Mouse (Mus musculus) liver, embryonic 16.5 days (tissue): ENCODE data around the gene Cdyl. TPM values are rescaled to one million over a fixed set of nuclear protein-coding genes. Genes with fewer than 3 reads are reported as not detected.

Experiments used
- ATAC-seq: fragments of 200-750 bp; cut with Nextera tagmentation; 2 replicates; pipeline ENCODE4 v1.8.0; 2017; ENCODE audit warnings: low read depth, mild to moderate bottlenecking, moderate number of reproducible peaks, moderate library complexity
- H3K27ac ChIP-seq: fragments of 300-500 bp; sonication (generic); 2 replicates; pipeline ENCODE4 v1.5.1; 2014; ENCODE audit warnings: mild to moderate bottlenecking, low read length
- H3K27me3 ChIP-seq: fragments of 300-500 bp; sonication (generic); 2 replicates; pipeline ENCODE4 v1.6.1; 2014; ENCODE audit warnings: low read depth, low read length, mixed read lengths; ENCODE audit not compliant: control insufficient read depth, insufficient read depth
- H3K36me3 ChIP-seq: fragments of 300-500 bp; sonication (generic); 2 replicates; pipeline ENCODE4 v1.6.1; 2014; ENCODE audit warnings: mild to moderate bottlenecking; ENCODE audit not compliant: control insufficient read depth, insufficient read depth
- H3K4me1 ChIP-seq: fragments of 300-500 bp; sonication (generic); 2 replicates; pipeline ENCODE4 v1.6.1; 2014; ENCODE audit warnings: low read depth, low read length, mixed read lengths; ENCODE audit not compliant: control insufficient read depth
- H3K4me2 ChIP-seq: fragments of 300-500 bp; sonication (generic); 2 replicates; pipeline ENCODE4 v1.6.1; 2014; ENCODE audit warnings: low read depth, low read length, mixed read lengths
- H3K4me3 ChIP-seq: fragments of 300-500 bp; sonication (generic); 2 replicates; pipeline ENCODE4 v1.5.1; 2014; ENCODE audit warnings: low read depth, mild to moderate bottlenecking, low read length
- H3K9ac ChIP-seq: fragments of 300-500 bp; sonication (generic); 2 replicates; pipeline ENCODE4 v1.6.1; 2014; ENCODE audit warnings: low read depth, low read length
- H3K9me3 ChIP-seq: fragments of 300-500 bp; sonication (generic); replicated peaks from 2 replicates; pipeline ENCODE4 v1.6.1; 2016; ENCODE audit warnings: low read length; ENCODE audit not compliant: control insufficient read depth
- WGBS: fragments of 180-500 bp; shearing (Covaris S2); extraction: QIAGEN DNeasy Blood & Tissue Kit; methylation state at CpG from one replicate; pipeline ENCODE4 v1.1.7; 2014; ENCODE audit not compliant: insufficient replicate concordance; 5-methylcytosine and 5-hydroxymethylcytosine counted together
- polyA plus RNA-seq: library from polyadenylated mRNA; unstranded; fragments of >200 nt; fragmentation: Nextera tagmentation; extraction: Ambion mirVana; gene quantifications from 2 replicates; pipeline ENCODE4 v1.2.1, GENCODE M21; 2015

Gene Cdyl
- polyA plus RNA-seq, 1 experiment from 2014 or later: 3.4 TPM

GRCm38 (mm10) chr13:35742696-35743095, 83.1 kb downstream of the Cdyl start:
- Histone ChIP-seq H3K36me3 (no peaks in the 10 kb centered on the region), H3K4me3 (peak overlapping the region; percentile 96), H3K27ac (peak overlapping the region; percentile 94), H3K9me3 (no peaks in the 10 kb centered on the region), H3K4me1 (peaks cover 25% of the 10 kb centered on the region), H3K27me3 (no peaks in the 10 kb centered on the region), H3K4me2 (peak overlapping the region; percentile 96), H3K9ac (peak overlapping the region; percentile 99)
- ATAC-seq: no peak
- WGBS: 32% methylated on average over 4 of the region's 4 CpGs

GRCm38 (mm10) chr13:35743196-35743595, 83.6 kb downstream of the Cdyl start:
- 14% methylated on average over 1 of the region's 1 CpGs for WGBS
- ATAC-seq: no peak
- Histone ChIP-seq H3K36me3 (no peaks in the 10 kb centered on the region), H3K27me3 (no peaks in the 10 kb centered on the region), H3K4me2 (peak overlapping the region; percentile 96), H3K9ac (peak overlapping the region; percentile 99), H3K4me3 (peak overlapping the region; percentile 96), H3K4me1 (peaks cover 25% of the 10 kb centered on the region), H3K27ac (peak overlapping the region; percentile 94), H3K9me3 (no peaks in the 10 kb centered on the region)

- Histone ChIP-seq H3K27ac (no peak overlapping the region), H3K9me3 (no peaks in the 10 kb centered on the region), H3K9ac (no peak overlapping the region), H3K4me2 (no peak overlapping the region), H3K36me3 (no peaks in the 10 kb centered on the region), H3K4me3 (no peak overlapping the region), H3K27me3 (no peaks in the 10 kb centered on the region), H3K4me1 (peaks cover 40% of the 10 kb centered on the region)
- ATAC-seq: no peak
- WGBS: 25% methylated on average over 4 of the region's 4 CpGs
Observed at GRCm38 (mm10) chr13:35749194-35749593, 89.6 kb downstream of the Cdyl start.

GRCm38 (mm10) chr13:35749680-35750079, 90.0 kb downstream of the Cdyl start:
- H3K9me3 ChIP-seq: no peaks in the 10 kb centered on the region
- 45% methylated on average over 5 of the region's 5 CpGs for whole genome bisulfite sequencing
- H3K4me1 ChIP-seq: peaks cover 44% of the 10 kb centered on the region
- no peaks in the 10 kb centered on the region for H3K36me3 ChIP-seq
- 0 out of 2 replicates have a peak overlapping the region, but pooled peaks have one; percentile 2 for H3K4me2 ChIP-seq
- H3K27ac ChIP-seq: no peak overlapping the region
- peak; percentile 76 for ATAC-seq
- H3K4me3 ChIP-seq: no peak overlapping the region
- H3K9ac ChIP-seq: no peak overlapping the region
- no peaks in the 10 kb centered on the region for H3K27me3 ChIP-seq

- H3K9ac ChIP-seq: no peak overlapping the region
- no peaks in the 10 kb centered on the region for H3K9me3 ChIP-seq
- no peak overlapping the region for H3K4me3 ChIP-seq
- no peak overlapping the region for H3K27ac ChIP-seq
- 72% methylated on average over 7 of the region's 7 CpGs for WGBS
- H3K27me3 ChIP-seq: no peaks in the 10 kb centered on the region
- H3K4me1 ChIP-seq: peaks cover 64% of the 10 kb centered on the region
- H3K4me2 ChIP-seq: peak overlapping the region; percentile 2
- ATAC-seq: no peak
- H3K36me3 ChIP-seq: no peaks in the 10 kb centered on the region
Observed at GRCm38 (mm10) chr13:35752046-35752445, 92.4 kb downstream of the Cdyl start.

- Histone ChIP-seq H3K4me1 (peaks cover 68% of the 10 kb centered on the region), H3K4me2 (peak overlapping the region; percentile 35; the same call in 1 of the 2 replicates), H3K27me3 (no peaks in the 10 kb centered on the region), H3K36me3 (no peaks in the 10 kb centered on the region), H3K27ac (peak overlapping the region; percentile 67), H3K9ac (no peak overlapping the region), H3K4me3 (no peak overlapping the region), H3K9me3 (no peaks in the 10 kb centered on the region)
- 64% methylated on average over 6 of the region's 6 CpGs for WGBS
- ATAC-seq: no peak
Observed at GRCm38 (mm10) chr13:35755002-35755401, 95.4 kb downstream of the Cdyl start.

GRCm38 (mm10) chr13:35755655-35756283, 96.1 kb downstream of the Cdyl start:
- peak; percentile 38 for ATAC-seq
- Histone ChIP-seq H3K9me3 (no peaks in the 10 kb centered on the region), H3K36me3 (no peaks in the 10 kb centered on the region), H3K27me3 (no peaks in the 10 kb centered on the region), H3K27ac (peak overlapping the region; percentile 67), H3K4me3 (no peak overlapping the region), H3K9ac (peak overlapping the region; percentile 9; the same call in 1 of the 2 replicates), H3K4me1 (peaks cover 74% of the 10 kb centered on the region), H3K4me2 (peak overlapping the region; percentile 35)
- 45% methylated on average over 8 of the region's 8 CpGs for WGBS

- no peaks in the 10 kb centered on the region for H3K27me3 ChIP-seq
- WGBS: 40% methylated on average over 21 of the region's 21 CpGs
- H3K9me3 ChIP-seq: no peaks in the 10 kb centered on the region
- H3K4me3 ChIP-seq: peak overlapping the region; percentile 35
- no peaks in the 10 kb centered on the region for H3K36me3 ChIP-seq
- peak overlapping the region; percentile 46 for H3K27ac ChIP-seq
- peak overlapping the region; percentile 53 for H3K9ac ChIP-seq
- ATAC-seq: peak; percentile 91
- peaks cover 78% of the 10 kb centered on the region for H3K4me1 ChIP-seq
- H3K4me2 ChIP-seq: peak overlapping the region; percentile 42
Observed at GRCm38 (mm10) chr13:35756393-35757338, 97.0 kb downstream of the Cdyl start.

- Histone ChIP-seq H3K27me3 (no peaks in the 10 kb centered on the region), H3K4me1 (peaks cover 64% of the 10 kb centered on the region), H3K9me3 (no peaks in the 10 kb centered on the region), H3K4me3 (no peak overlapping the region), H3K9ac (no peak overlapping the region), H3K27ac (no peak overlapping the region), H3K4me2 (no peak overlapping the region), H3K36me3 (no peaks in the 10 kb centered on the region)
- no peak for ATAC-seq
- WGBS: 68% methylated on average over 2 of the region's 2 CpGs
Observed at GRCm38 (mm10) chr13:35760372-35760771, 100.7 kb downstream of the Cdyl start.
